Mouse (Mus musculus) midbrain, postnatal 0 days (tissue): ENCODE measurements at regions not wholly inside any gene's neighbourhood (a gene's known extent, or its start where the extent isn't known, plus 50 kb on each side); places are given as distances from the start of the nearest gene placed in this dataset.

Experiments
- ATAC-seq: fragments of 200-750 bp; cut with Nextera tagmentation; 2 replicates; pipeline ENCODE4 v1.8.0; 2017; ENCODE audit warnings: moderate number of reproducible peaks, mild to moderate bottlenecking, moderate TSS enrichment, moderate library complexity; ENCODE audit not compliant: low FRiP score
- DNase-seq: peaks from one replicate; pipeline ENCODE4 v3.0.0-alpha.2; 2015; ENCODE audit warnings: low spot score
- H3K27ac ChIP-seq: fragments of 300-500 bp; sonication (generic); 2 replicates; pipeline ENCODE4 v1.5.1; 2014; ENCODE audit warnings: low read depth, mild to moderate bottlenecking, low read length, mixed read lengths
- H3K27me3 ChIP-seq: fragments of 300-500 bp; sonication (generic); 2 replicates; pipeline ENCODE4 v1.6.1; 2014; ENCODE audit warnings: low read length, control low read depth, mixed read lengths; ENCODE audit not compliant: insufficient read depth
- H3K36me3 ChIP-seq: fragments of 300-500 bp; sonication (generic); 2 replicates; pipeline ENCODE4 v1.6.1; 2014; ENCODE audit warnings: low read length, control low read depth, mixed read lengths; ENCODE audit not compliant: insufficient read depth
- H3K4me1 ChIP-seq: fragments of 300-500 bp; sonication (generic); 2 replicates; pipeline ENCODE4 v1.6.1; 2014; ENCODE audit warnings: mild to moderate bottlenecking, control low read depth, antibody characterized with exemption, low read length, mixed read lengths; ENCODE audit not compliant: insufficient read depth
- H3K4me2 ChIP-seq: fragments of 300-500 bp; sonication (generic); 2 replicates; pipeline ENCODE4 v1.6.1; 2014; ENCODE audit warnings: low read depth, mild to moderate bottlenecking, low read length, mixed read lengths; ENCODE audit not compliant: poor library complexity, severe bottlenecking
- H3K4me3 ChIP-seq: fragments of 300-500 bp; sonication (generic); 2 replicates; pipeline ENCODE4 v1.5.1; 2014; ENCODE audit warnings: low read depth, mild to moderate bottlenecking, low read length, moderate library complexity
- H3K9ac ChIP-seq: fragments of 300-500 bp; sonication (generic); replicated peaks from 2 replicates; pipeline ENCODE4 v1.6.1; 2014; ENCODE audit warnings: mild to moderate bottlenecking, low read length, moderate library complexity, mixed read lengths; ENCODE audit not compliant: poor library complexity, severe bottlenecking
- H3K9me3 ChIP-seq: fragments of 300-500 bp; sonication (generic); 2 replicates; pipeline ENCODE4 v1.6.1; 2016; ENCODE audit warnings: low read length, control low read depth
- CTCF ChIP-seq: IDR thresholded peaks from 2 replicates; pipeline ENCODE4 v1.5.1; 2016; ENCODE audit warnings: antibody characterized with exemption, mild to moderate bottlenecking
- WGBS: fragments of 180-500 bp; shearing (Covaris S2); extraction: QIAGEN DNeasy Blood & Tissue Kit; methylation state at CpG from one replicate; pipeline ENCODE4 v1.1.7; 2014; 5-methylcytosine and 5-hydroxymethylcytosine counted together

DNA sequence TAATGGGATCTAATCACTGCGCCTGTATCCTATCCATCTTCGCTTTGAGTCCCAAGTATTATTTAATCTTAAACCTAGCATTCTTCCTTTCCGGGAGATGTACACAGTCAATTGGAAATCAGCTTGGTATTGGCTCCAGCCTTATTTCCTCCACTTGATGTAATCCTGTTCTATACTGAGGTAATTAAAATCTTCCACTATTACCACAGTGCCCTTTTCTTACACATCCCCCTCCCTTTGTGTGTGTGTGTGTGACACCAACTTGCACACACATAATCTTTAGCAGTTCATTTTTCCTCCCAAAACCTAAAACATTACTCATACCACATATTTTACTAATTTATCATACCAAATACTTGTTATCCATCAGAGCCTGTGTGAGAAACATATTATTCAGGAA, 90.3 kb upstream of the Cxxc4 start:
- H3K27me3 ChIP-seq, result no peaks in the 10 kb centered on the region
- no peaks in the 10 kb centered on the region for H3K36me3 ChIP-seq
- H3K9ac ChIP-seq, result no peak overlapping the region
- H3K4me1 ChIP-seq, result no peaks in the 10 kb centered on the region
- peak overlapping the region; percentile 58 for H3K27ac ChIP-seq
- no peaks in the 10 kb centered on the region for H3K9me3 ChIP-seq
- DNase-seq (no peak), ATAC-seq (peak; percentile 64; the same call in 1 of the 2 replicates)
- H3K4me3 ChIP-seq, result no peak overlapping the region
- WGBS, result 68% methylated on average over 3 of the region's 3 CpGs
- H3K4me2 ChIP-seq, result no peak overlapping the region
- TF ChIP-seq CTCF, result no peak

DNA sequence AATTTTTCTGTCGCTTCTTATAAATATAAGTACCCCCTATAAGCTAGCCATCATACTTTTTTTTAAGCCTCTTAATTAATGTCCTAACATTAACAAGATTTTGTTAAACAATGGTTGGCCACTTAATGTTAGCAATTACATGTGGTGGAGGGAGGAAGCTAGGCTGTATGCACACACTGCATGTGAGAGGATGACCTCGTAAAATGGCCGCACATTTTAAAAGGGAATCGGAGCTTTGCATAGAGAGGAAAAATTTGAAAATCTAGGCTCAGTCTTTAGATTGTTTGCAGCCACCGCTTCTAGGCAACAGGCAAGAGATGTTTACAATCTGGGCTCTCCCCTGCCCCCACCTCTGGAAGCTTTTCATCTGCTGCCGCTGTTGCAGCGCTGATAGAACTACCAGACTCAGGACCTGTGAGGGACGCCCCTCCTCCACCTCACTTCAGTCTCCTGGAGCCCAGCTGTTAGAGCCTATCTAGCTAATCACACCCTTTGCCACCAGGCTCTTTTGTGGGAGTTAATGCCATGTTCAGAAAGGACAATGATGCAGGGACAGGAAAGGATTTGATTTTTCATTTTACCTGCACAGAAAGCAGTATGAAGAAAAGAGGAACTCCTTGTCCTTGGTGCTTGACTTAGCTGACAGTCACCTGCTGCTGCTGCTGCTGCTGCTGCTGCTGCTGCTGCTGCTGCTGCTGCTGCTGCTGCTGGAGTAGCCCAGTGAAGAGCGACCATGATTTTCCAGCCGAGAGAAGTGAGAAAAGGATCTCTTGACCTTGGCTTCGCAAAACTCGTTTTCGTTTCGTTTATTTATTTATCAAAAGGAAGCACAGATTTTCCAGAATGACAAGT, 89.7 kb upstream of the Cxxc4 start:
- peak overlapping the region; percentile 82 for H3K27ac ChIP-seq
- peak overlapping the region; percentile 37 for H3K9ac ChIP-seq
- no peaks in the 10 kb centered on the region for H3K36me3 ChIP-seq
- no peaks in the 10 kb centered on the region for H3K27me3 ChIP-seq
- ATAC-seq (peak; percentile 97), DNase-seq (peak; percentile 82)
- peak overlapping the region; percentile 15; the same call in 1 of the 2 replicates for H3K4me3 ChIP-seq
- 11% methylated on average over 14 of the region's 14 CpGs for WGBS
- H3K4me2 ChIP-seq, result peak overlapping the region; percentile 44
- no peaks in the 10 kb centered on the region for H3K4me1 ChIP-seq
- 0 out of 2 replicates have a peak, but pooled peaks have one; percentile 3 for TF ChIP-seq CTCF
- no peaks in the 10 kb centered on the region for H3K9me3 ChIP-seq

GRCm38 (mm10) chr3:134162288-134162687, 74.0 kb upstream of the Cxxc4 start:
- H3K27me3 ChIP-seq, result no peaks in the 10 kb centered on the region
- ATAC-seq (no peak), DNase-seq (no peak)
- no peak overlapping the region for H3K9ac ChIP-seq
- no peak overlapping the region for H3K27ac ChIP-seq
- TF ChIP-seq CTCF, result no peak
- H3K4me3 ChIP-seq, result no peak overlapping the region
- no peaks in the 10 kb centered on the region for H3K36me3 ChIP-seq
- no peak overlapping the region for H3K4me2 ChIP-seq
- no peaks in the 10 kb centered on the region for H3K4me1 ChIP-seq
- WGBS, result 82% methylated on average over 5 of the region's 5 CpGs
- peaks cover 4% of the 10 kb centered on the region; the same call in 1 of the 2 replicates for H3K9me3 ChIP-seq

- Histone ChIP-seq H3K4me2 (no peak overlapping the region), H3K27ac (no peak overlapping the region), H3K4me1 (no peaks in the 10 kb centered on the region), H3K27me3 (no peaks in the 10 kb centered on the region), H3K36me3 (no peaks in the 10 kb centered on the region), H3K9ac (no peak overlapping the region), H3K4me3 (no peak overlapping the region), H3K9me3 (peaks cover 4% of the 10 kb centered on the region; the same call in 1 of the 2 replicates)
- WGBS, result 41% methylated on average over 1 of the region's 1 CpGs
- ATAC-seq (no peak), DNase-seq (no peak)
- no peak for TF ChIP-seq CTCF
These were observed 66.4 kb upstream of the Cxxc4 start for GRCm38 (mm10) chr3:134169922-134170321.

DNA sequence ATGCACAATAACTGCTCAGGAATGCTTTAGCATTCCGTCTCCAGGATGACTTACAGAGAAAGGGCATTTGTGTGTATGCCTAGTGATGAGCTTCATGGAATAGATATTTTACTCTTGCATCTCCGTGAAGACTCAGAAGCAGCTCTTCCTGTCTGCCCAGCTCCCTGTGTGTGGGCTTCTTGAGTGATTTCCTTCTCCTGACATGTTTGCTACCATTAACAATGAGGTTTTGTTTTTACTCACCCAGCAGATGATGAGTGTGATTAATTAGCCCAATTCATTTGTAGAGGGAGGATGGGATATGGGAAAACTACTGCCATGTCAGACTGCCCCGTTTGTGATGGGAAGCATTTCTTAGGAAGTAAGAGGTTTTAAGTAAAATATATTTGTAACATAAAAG, 63.9 kb upstream of the Cxxc4 start:
- H3K9me3 ChIP-seq, result no peaks in the 10 kb centered on the region
- peak; percentile 10 for DNase-seq
- no peaks in the 10 kb centered on the region for H3K27me3 ChIP-seq
- H3K4me1 ChIP-seq, result no peaks in the 10 kb centered on the region
- no peak for TF ChIP-seq CTCF
- no peak overlapping the region for H3K4me2 ChIP-seq
- no peak overlapping the region for H3K9ac ChIP-seq
- H3K27ac ChIP-seq, result no peak overlapping the region
- no peaks in the 10 kb centered on the region for H3K36me3 ChIP-seq
- 65% methylated on average over 3 of the region's 3 CpGs for WGBS
- H3K4me3 ChIP-seq, result no peak overlapping the region
- no peak for ATAC-seq

DNA sequence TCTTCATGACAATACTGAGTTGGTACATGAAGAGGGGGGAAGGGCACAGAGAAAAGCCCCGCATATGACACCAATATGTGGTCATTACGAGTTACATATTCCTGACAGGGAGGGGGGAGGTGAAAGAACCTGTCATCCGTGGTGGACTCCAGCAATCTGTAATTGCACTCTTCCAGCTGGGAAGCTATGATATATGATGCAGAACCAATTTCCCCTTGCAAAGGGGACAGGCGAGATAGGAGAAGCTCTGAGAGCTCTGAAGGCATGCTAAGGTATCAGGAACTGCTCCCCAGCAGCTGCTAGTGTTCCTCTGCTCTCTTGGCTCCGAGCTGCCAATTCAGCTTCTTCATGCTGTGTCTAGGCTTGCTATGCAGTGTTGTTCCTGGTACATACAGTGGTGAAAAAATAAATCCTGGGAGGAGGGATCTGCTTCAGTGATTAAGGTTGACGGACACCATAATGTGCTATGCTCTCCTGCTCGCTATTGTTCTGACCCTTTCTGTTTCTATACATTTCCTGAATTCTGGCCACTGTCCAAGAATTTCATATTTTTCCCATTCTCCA, 57.7 kb upstream of the Cxxc4 start:
- WGBS, result 65% methylated on average over 7 of the region's 7 CpGs
- no peak overlapping the region for H3K4me2 ChIP-seq
- H3K4me3 ChIP-seq, result no peak overlapping the region
- H3K4me1 ChIP-seq, result no peaks in the 10 kb centered on the region
- peak; percentile 10 for DNase-seq
- no peaks in the 10 kb centered on the region for H3K27me3 ChIP-seq
- no peaks in the 10 kb centered on the region for H3K9me3 ChIP-seq
- no peak for TF ChIP-seq CTCF
- no peak overlapping the region for H3K9ac ChIP-seq
- H3K27ac ChIP-seq, result no peak overlapping the region
- H3K36me3 ChIP-seq, result no peaks in the 10 kb centered on the region
- ATAC-seq, result peak; percentile 38; the same call in 1 of the 2 replicates
